Mouse (Mus musculus) midbrain, embryonic 16.5 days (tissue): ENCODE data around the gene Ercc6l. TPM values are rescaled to one million over a fixed set of nuclear protein-coding genes. Genes with fewer than 3 reads are reported as not detected.

Experiments
- polyA plus RNA-seq: library from polyadenylated mRNA; unstranded; fragments of >200 nt; fragmentation: Nextera tagmentation; extraction: Ambion mirVana; gene quantifications from 2 replicates; pipeline ENCODE4 v1.2.1, GENCODE M21; 2015

The Ercc6l gene
- polyA plus RNA-seq, 1 experiment from 2014 or later: 1.0 TPM

Other genes starting within 250 kb of the Ercc6l start
- gene Rtl5, start 85.8 kb downstream of the Ercc6l start, polyA plus RNA-seq: 9.7 and 13.5 TPM in 2 replicates
- 44.8 and 55.2 TPM in 2 replicates for gene Pin4, start 37.6 kb downstream of the Ercc6l start, polyA plus RNA-seq
- gene Rps4x, start 32.3 kb upstream of the Ercc6l start, polyA plus RNA-seq: 342 TPM in 2 replicates
- 14.9 and 17.5 TPM in 2 replicates for gene Cited1, start 95.1 kb upstream of the Ercc6l start, polyA plus RNA-seq